Mouse (Mus musculus) stomach, embryonic 15.5 days (tissue): ENCODE measurements around the gene Smarca2. TPM values are rescaled to one million over a fixed set of nuclear protein-coding genes. Genes with fewer than 3 reads are reported as not detected.

ENCODE experiments used
- ATAC-seq: fragments of 200-750 bp; cut with Nextera tagmentation; 2 replicates; pipeline ENCODE4 v1.8.0; 2017; ENCODE audit warnings: low read depth, moderate number of reproducible peaks, moderate TSS enrichment; ENCODE audit not compliant: insufficient read depth, low FRiP score
- H3K27ac ChIP-seq: fragments of 300-500 bp; sonication (generic); 2 replicates; pipeline ENCODE4 v1.5.1; 2015; ENCODE audit warnings: mild to moderate bottlenecking, inconsistent platforms
- H3K27me3 ChIP-seq: fragments of 300-500 bp; sonication (generic); replicated peaks from 2 replicates; pipeline ENCODE4 v1.6.1; 2015; ENCODE audit warnings: inconsistent platforms
- H3K36me3 ChIP-seq: fragments of 300-500 bp; sonication (generic); 2 replicates; pipeline ENCODE4 v1.6.1; 2015; ENCODE audit warnings: inconsistent platforms
- H3K4me1 ChIP-seq: fragments of 300-500 bp; sonication (generic); 2 replicates; pipeline ENCODE4 v1.6.1; 2015; ENCODE audit warnings: inconsistent platforms
- H3K4me2 ChIP-seq: fragments of 300-500 bp; sonication (generic); 2 replicates; pipeline ENCODE4 v1.6.1; 2015; ENCODE audit warnings: mild to moderate bottlenecking, inconsistent platforms
- H3K4me3 ChIP-seq: fragments of 300-500 bp; sonication (generic); replicated peaks from 2 replicates; pipeline ENCODE4 v1.5.1; 2015; ENCODE audit warnings: inconsistent platforms
- H3K9ac ChIP-seq: fragments of 300-500 bp; sonication (generic); 2 replicates; pipeline ENCODE4 v1.6.1; 2015; ENCODE audit warnings: inconsistent platforms
- H3K9me3 ChIP-seq: fragments of 300-500 bp; sonication (generic); 2 replicates; pipeline ENCODE4 v1.6.1; 2016; ENCODE audit warnings: inconsistent platforms
- WGBS: fragments of 180-500 bp; shearing (Covaris S2); methylation state at CpG from one replicate; pipeline ENCODE4 v1.1.7; 2015; 5-methylcytosine and 5-hydroxymethylcytosine counted together
- polyA plus RNA-seq: library from polyadenylated mRNA; unstranded; fragments of >200 nt; fragmentation: Nextera tagmentation; extraction: Ambion mirVana; gene quantifications from 2 replicates; pipeline ENCODE4 v1.2.1, GENCODE M21; 2015

Smarca2 gene
- polyA plus RNA-seq, 1 experiment from 2014 or later = 46.3 TPM

- Histone ChIP-seq H3K9ac (no peak overlapping the region), H3K4me2 (no peak overlapping the region), H3K36me3 (0 out of 2 replicates have a peak, but pooled peaks cover 6% of the 10 kb centered on the region), H3K27me3 (no peaks in the 10 kb centered on the region), H3K9me3 (no peaks in the 10 kb centered on the region), H3K4me3 (no peak overlapping the region), H3K27ac (no peak overlapping the region), H3K4me1 (0 out of 2 replicates have a peak, but pooled peaks cover 2% of the 10 kb centered on the region)
- 38% methylated on average over 8 of the region's 8 CpGs for WGBS
- ATAC-seq = peak; percentile 35; the same call in 1 of the 2 replicates
Observed at GRCm38 (mm10) chr19:26630712-26631235, 25.9 kb downstream of the Smarca2 start.

GRCm38 (mm10) chr19:26632228-26632627 is 27.4 kb downstream of the Smarca2 start:
- no peaks in the 10 kb centered on the region for H3K27me3 ChIP-seq
- no peak for ATAC-seq
- no peak overlapping the region for H3K27ac ChIP-seq
- H3K4me2 ChIP-seq = no peak overlapping the region
- H3K4me3 ChIP-seq = no peak overlapping the region
- 84% methylated on average over 5 of the region's 5 CpGs for WGBS
- no peak overlapping the region for H3K9ac ChIP-seq
- H3K9me3 ChIP-seq = no peaks in the 10 kb centered on the region
- H3K36me3 ChIP-seq = 0 out of 2 replicates have a peak, but pooled peaks cover 4% of the 10 kb centered on the region
- 0 out of 2 replicates have a peak, but pooled peaks cover 2% of the 10 kb centered on the region for H3K4me1 ChIP-seq

- no peak overlapping the region for H3K4me3 ChIP-seq
- H3K27me3 ChIP-seq = no peaks in the 10 kb centered on the region
- 0 out of 2 replicates have a peak, but pooled peaks cover 4% of the 10 kb centered on the region for H3K36me3 ChIP-seq
- no peak overlapping the region for H3K4me2 ChIP-seq
- no peaks in the 10 kb centered on the region for H3K9me3 ChIP-seq
- no peak for ATAC-seq
- H3K4me1 ChIP-seq = no peaks in the 10 kb centered on the region
- 85% methylated on average over 13 of the region's 13 CpGs for WGBS
- no peak overlapping the region for H3K27ac ChIP-seq
- H3K9ac ChIP-seq = no peak overlapping the region
Observed at GRCm38 (mm10) chr19:26640556-26640955, 35.7 kb downstream of the Smarca2 start.

GRCm38 (mm10) chr19:26641269-26641668 is 36.4 kb downstream of the Smarca2 start:
- Histone ChIP-seq H3K36me3 (0 out of 2 replicates have a peak, but pooled peaks cover 4% of the 10 kb centered on the region), H3K4me3 (no peak overlapping the region), H3K9ac (no peak overlapping the region), H3K27ac (no peak overlapping the region), H3K27me3 (no peaks in the 10 kb centered on the region), H3K9me3 (no peaks in the 10 kb centered on the region), H3K4me2 (no peak overlapping the region), H3K4me1 (no peaks in the 10 kb centered on the region)
- 68% methylated on average over 10 of the region's 10 CpGs for WGBS
- ATAC-seq = no peak

- H3K9ac ChIP-seq = no peak overlapping the region
- no peaks in the 10 kb centered on the region for H3K9me3 ChIP-seq
- H3K4me2 ChIP-seq = no peak overlapping the region
- no peaks in the 10 kb centered on the region for H3K27me3 ChIP-seq
- H3K27ac ChIP-seq = no peak overlapping the region
- no peak overlapping the region for H3K4me3 ChIP-seq
- WGBS = 74% methylated on average over 4 of the region's 4 CpGs
- no peaks in the 10 kb centered on the region for H3K4me1 ChIP-seq
- 0 out of 2 replicates have a peak, but pooled peaks cover 4% of the 10 kb centered on the region for H3K36me3 ChIP-seq
- ATAC-seq = no peak
Observed at GRCm38 (mm10) chr19:26643011-26643410, 38.2 kb downstream of the Smarca2 start.

GRCm38 (mm10) chr19:26643936-26644335 is 39.1 kb downstream of the Smarca2 start:
- ATAC-seq = no peak
- WGBS = 74% methylated on average over 4 of the region's 4 CpGs

GRCm38 (mm10) chr19:26645016-26645415 is 40.2 kb downstream of the Smarca2 start:
- peaks cover 12% of the 10 kb centered on the region; the same call in 1 of the 2 replicates for H3K36me3 ChIP-seq
- H3K27ac ChIP-seq = no peak overlapping the region
- H3K4me2 ChIP-seq = no peak overlapping the region
- WGBS = 85% methylated on average over 3 of the region's 3 CpGs
- H3K9me3 ChIP-seq = no peaks in the 10 kb centered on the region
- no peaks in the 10 kb centered on the region for H3K27me3 ChIP-seq
- ATAC-seq = no peak
- H3K4me1 ChIP-seq = no peaks in the 10 kb centered on the region
- no peak overlapping the region for H3K4me3 ChIP-seq
- H3K9ac ChIP-seq = no peak overlapping the region

More at GRCm38 (mm10) chr19:26643936-26644335, 39.1 kb downstream of the Smarca2 start:
- Histone ChIP-seq H3K4me1 (no peaks in the 10 kb centered on the region), H3K9me3 (no peaks in the 10 kb centered on the region), H3K27me3 (no peaks in the 10 kb centered on the region), H3K9ac (no peak overlapping the region), H3K27ac (no peak overlapping the region), H3K36me3 (peaks cover 7% of the 10 kb centered on the region; the same call in 1 of the 2 replicates), H3K4me3 (no peak overlapping the region), H3K4me2 (no peak overlapping the region)

GRCm38 (mm10) chr19:26646128-26646527 is 41.3 kb downstream of the Smarca2 start:
- peaks cover 8% of the 10 kb centered on the region; the same call in 1 of the 2 replicates for H3K36me3 ChIP-seq
- H3K4me3 ChIP-seq = no peak overlapping the region
- H3K27me3 ChIP-seq = no peaks in the 10 kb centered on the region
- no peak overlapping the region for H3K9ac ChIP-seq
- H3K4me1 ChIP-seq = no peaks in the 10 kb centered on the region
- WGBS = 42% methylated on average over 2 of the region's 2 CpGs
- H3K27ac ChIP-seq = no peak overlapping the region
- no peaks in the 10 kb centered on the region for H3K9me3 ChIP-seq
- no peak for ATAC-seq
- no peak overlapping the region for H3K4me2 ChIP-seq

GRCm38 (mm10) chr19:26650585-26651273 is 45.9 kb downstream of the Smarca2 start:
- ATAC-seq = no peak
- H3K36me3 ChIP-seq = peaks cover 8% of the 10 kb centered on the region; the same call in 1 of the 2 replicates
- no peak overlapping the region for H3K4me2 ChIP-seq
- no peaks in the 10 kb centered on the region for H3K27me3 ChIP-seq
- no peak overlapping the region for H3K4me3 ChIP-seq
- no peaks in the 10 kb centered on the region for H3K4me1 ChIP-seq
- H3K9ac ChIP-seq = no peak overlapping the region
- no peak overlapping the region for H3K27ac ChIP-seq
- WGBS = 87% methylated on average over 7 of the region's 7 CpGs
- H3K9me3 ChIP-seq = no peaks in the 10 kb centered on the region

GRCm38 (mm10) chr19:26658324-26658723 is 53.5 kb downstream of the Smarca2 start:
- ATAC-seq = no peak
- no peak overlapping the region for H3K4me3 ChIP-seq
- WGBS = 74% methylated on average over 7 of the region's 7 CpGs
- H3K27me3 ChIP-seq = no peaks in the 10 kb centered on the region
- H3K9ac ChIP-seq = no peak overlapping the region
- no peaks in the 10 kb centered on the region for H3K4me1 ChIP-seq
- H3K36me3 ChIP-seq = no peaks in the 10 kb centered on the region
- H3K9me3 ChIP-seq = no peaks in the 10 kb centered on the region
- H3K4me2 ChIP-seq = no peak overlapping the region
- no peak overlapping the region for H3K27ac ChIP-seq

- no peaks in the 10 kb centered on the region for H3K27me3 ChIP-seq
- no peak for ATAC-seq
- WGBS = 73% methylated on average over 5 of the region's 5 CpGs
- no peak overlapping the region for H3K4me3 ChIP-seq
- no peaks in the 10 kb centered on the region for H3K4me1 ChIP-seq
- H3K4me2 ChIP-seq = no peak overlapping the region
- H3K36me3 ChIP-seq = no peaks in the 10 kb centered on the region
- no peaks in the 10 kb centered on the region for H3K9me3 ChIP-seq
- H3K27ac ChIP-seq = no peak overlapping the region
- H3K9ac ChIP-seq = no peak overlapping the region
Observed at GRCm38 (mm10) chr19:26659976-26660375, 55.1 kb downstream of the Smarca2 start.

GRCm38 (mm10) chr19:26661198-26661597 is 56.3 kb downstream of the Smarca2 start:
- no peaks in the 10 kb centered on the region for H3K36me3 ChIP-seq
- H3K4me1 ChIP-seq = no peaks in the 10 kb centered on the region
- H3K27ac ChIP-seq = no peak overlapping the region
- 87% methylated on average over 3 of the region's 3 CpGs for WGBS
- H3K4me3 ChIP-seq = no peak overlapping the region
- H3K9me3 ChIP-seq = no peaks in the 10 kb centered on the region
- no peak overlapping the region for H3K4me2 ChIP-seq
- H3K27me3 ChIP-seq = no peaks in the 10 kb centered on the region
- no peak overlapping the region for H3K9ac ChIP-seq
- no peak for ATAC-seq
